Mouse (Mus musculus) ES-Bruce4 (cell line): ENCODE data around the gene Ltbp3. TPM values are rescaled to one million over a fixed set of nuclear protein-coding genes. Genes with fewer than 3 reads are reported as not detected.

ENCODE experiments used
- H3K27ac ChIP-seq: 2 replicates; pipeline ENCODE4 v1.5.1; 2012; ENCODE audit warnings: low read length, inconsistent platforms; ENCODE audit not compliant: insufficient read depth
- H3K27me3 ChIP-seq: 2 replicates; pipeline ENCODE4 v1.6.1; 2012; ENCODE audit warnings: mild to moderate bottlenecking, low read length, inconsistent platforms; ENCODE audit not compliant: control insufficient read depth, poor library complexity, insufficient read depth, severe bottlenecking
- H3K36me3 ChIP-seq: 2 replicates; pipeline ENCODE4 v1.6.1; 2012; ENCODE audit warnings: inconsistent platforms, mild to moderate bottlenecking, low read length, moderate library complexity; ENCODE audit not compliant: control insufficient read depth, poor library complexity, insufficient read depth, severe bottlenecking
- H3K4me1 ChIP-seq: one replicate; pipeline ENCODE4 v1.8.1; 2011; ENCODE audit warnings: low read length; ENCODE audit not compliant: control insufficient read depth, insufficient read depth
- H3K4me3 ChIP-seq: 2 replicates; pipeline ENCODE4 v1.5.1; 2011; ENCODE audit warnings: low read depth, mild to moderate bottlenecking, low read length
- H3K9ac ChIP-seq: 2 replicates; pipeline ENCODE4 v1.6.1; 2012; ENCODE audit warnings: low read depth, mild to moderate bottlenecking, inconsistent platforms; ENCODE audit not compliant: poor library complexity, severe bottlenecking
- H3K9me3 ChIP-seq: replicated peaks from 2 replicates; pipeline ENCODE4 v1.6.1; 2012; ENCODE audit warnings: mild to moderate bottlenecking, low read length, inconsistent platforms; ENCODE audit not compliant: control insufficient read depth, poor library complexity, insufficient read depth, severe bottlenecking
- CTCF ChIP-seq: IDR thresholded peaks from one replicate; pipeline ENCODE4 v1.8.1; 2011; ENCODE audit warnings: low read depth, low read length
- EP300 ChIP-seq: IDR thresholded peaks from 2 replicates; pipeline ENCODE4 v1.6.1; 2011; ENCODE audit warnings: low read depth, low read length; ENCODE audit not compliant: insufficient read depth
- POLR2A ChIP-seq: IDR thresholded peaks from one replicate; pipeline ENCODE4 v1.8.1; 2011; ENCODE audit warnings: low read length; ENCODE audit not compliant: insufficient read depth
- polyA plus RNA-seq: library from polyadenylated mRNA; stranded (reverse); fragments of >200 nt; gene quantifications from 2 replicates; pipeline ENCODE4 v1.2.4, GENCODE M21; 2011; ENCODE audit warnings: low read depth; ENCODE audit not compliant: missing spikeins, insufficient read depth, insufficient read length

Ltbp3 gene
- polyA plus RNA-seq, 1 experiment: 5.9 TPM

GRCm38 (mm10) chr19:5731264-5731978, 9.3 kb upstream of the Ltbp3 start:
- no peaks in the 10 kb centered on the region for H3K9me3 ChIP-seq
- H3K36me3 ChIP-seq: no peaks in the 10 kb centered on the region
- peak overlapping the region; percentile 83 for H3K4me3 ChIP-seq
- no peaks in the 10 kb centered on the region for H3K27me3 ChIP-seq
- no peak overlapping the region for H3K27ac ChIP-seq
- peak; percentile 73 for TF ChIP-seq POLR2A
- TF ChIP-seq EP300: peak; percentile 50; the same call in 1 of the 2 replicates
- no peak for TF ChIP-seq CTCF
- no peaks in the 10 kb centered on the region for H3K4me1 ChIP-seq
- peak overlapping the region; percentile 59 for H3K9ac ChIP-seq

GRCm38 (mm10) chr19:5734325-5734724, 6.4 kb upstream of the Ltbp3 start:
- Histone ChIP-seq H3K36me3 (no peaks in the 10 kb centered on the region), H3K4me3 (no peak overlapping the region), H3K27ac (no peak overlapping the region), H3K27me3 (no peaks in the 10 kb centered on the region), H3K9ac (no peak overlapping the region), H3K4me1 (no peaks in the 10 kb centered on the region), H3K9me3 (no peaks in the 10 kb centered on the region)
- TF ChIP-seq CTCF (no peak), EP300 (no peak), POLR2A (no peak)

- Histone ChIP-seq H3K27ac (no peak overlapping the region), H3K36me3 (no peaks in the 10 kb centered on the region), H3K4me3 (no peak overlapping the region), H3K4me1 (peaks cover 2% of the 10 kb centered on the region), H3K9me3 (no peaks in the 10 kb centered on the region), H3K9ac (no peak overlapping the region), H3K27me3 (no peaks in the 10 kb centered on the region; the same call in 1 of the 2 replicates)
- TF ChIP-seq CTCF: no peak
- TF ChIP-seq EP300: no peak
- TF ChIP-seq POLR2A: no peak
Observed at GRCm38 (mm10) chr19:5739446-5739845, 1.3 kb upstream of the Ltbp3 start.

GRCm38 (mm10) chr19:5741641-5742240, 1.0 kb downstream of the Ltbp3 start:
- no peaks in the 10 kb centered on the region; the same call in 1 of the 2 replicates for H3K27me3 ChIP-seq
- TF ChIP-seq POLR2A (no peak), EP300 (no peak)
- H3K36me3 ChIP-seq: no peaks in the 10 kb centered on the region
- H3K27ac ChIP-seq: no peak overlapping the region
- peaks cover 6% of the 10 kb centered on the region for H3K4me1 ChIP-seq
- no peaks in the 10 kb centered on the region for H3K9me3 ChIP-seq
- H3K4me3 ChIP-seq: peak overlapping the region; percentile 67
- peak overlapping the region; percentile 81 for H3K9ac ChIP-seq

GRCm38 (mm10) chr19:5742241-5742641, 1.5 kb downstream of the Ltbp3 start:
- peaks cover 8% of the 10 kb centered on the region for H3K4me1 ChIP-seq
- no peaks in the 10 kb centered on the region; the same call in 1 of the 2 replicates for H3K27me3 ChIP-seq
- H3K9ac ChIP-seq: peak overlapping the region; percentile 81
- TF ChIP-seq POLR2A (no peak), CTCF (no peak), EP300 (no peak)
- no peaks in the 10 kb centered on the region for H3K36me3 ChIP-seq
- H3K4me3 ChIP-seq: peak overlapping the region; percentile 67
- no peak overlapping the region for H3K27ac ChIP-seq
- no peaks in the 10 kb centered on the region for H3K9me3 ChIP-seq

GRCm38 (mm10) chr19:5743576-5743975, 2.9 kb downstream of the Ltbp3 start:
- no peak overlapping the region for H3K4me3 ChIP-seq
- peaks cover 8% of the 10 kb centered on the region for H3K4me1 ChIP-seq
- no peaks in the 10 kb centered on the region for H3K36me3 ChIP-seq
- no peak overlapping the region for H3K9ac ChIP-seq
- no peaks in the 10 kb centered on the region for H3K9me3 ChIP-seq
- TF ChIP-seq CTCF (no peak), EP300 (no peak), POLR2A (no peak)
- H3K27ac ChIP-seq: no peak overlapping the region
- H3K27me3 ChIP-seq: no peaks in the 10 kb centered on the region; the same call in 1 of the 2 replicates
